Mouse (Mus musculus) layer of hippocampus, postnatal 10 days (tissue): ENCODE results near the gene Fam222b. TPM values are rescaled to one million over a fixed set of nuclear protein-coding genes. Genes with fewer than 3 reads are reported as not detected.
"Not testable (repeated sequence)": the region's sequence is repeated elsewhere in the genome, so short reads cannot be mapped to it uniquely, and the experiment has no call there.

Experiments
- DNase-seq, 2 experiments: peaks; one replicate each; pipeline ENCODE4 v3.0.0; 2021; ENCODE audit warnings: low spot score in 2 of 2
- total RNA-seq, 2 experiments: library from RNA; stranded (reverse); gene quantifications; 2 replicates each; pipeline ENCODE4 v1.2.3; 2021

Fam222b gene
- total RNA-seq, 2 experiments from 2014 or later: 24.3 to 27.0 TPM

GRCm38 (mm10) chr11:78134344-78134743 is 39.9 kb downstream of the Fam222b start:
- DNase-seq: no peak

GRCm38 (mm10) chr11:78135314-78135713 is 40.9 kb downstream of the Fam222b start:
- not testable (repeated sequence) for DNase-seq

GRCm38 (mm10) chr11:78136132-78136531 is 41.7 kb downstream of the Fam222b start:
- DNase-seq: no peak

GRCm38 (mm10) chr11:78137584-78137983 is 43.1 kb downstream of the Fam222b start:
- no peak for DNase-seq

GRCm38 (mm10) chr11:78138023-78138422 is 43.6 kb downstream of the Fam222b start:
- DNase-seq: no peak

GRCm38 (mm10) chr11:78140665-78141064 is 46.2 kb downstream of the Fam222b start:
- DNase-seq: no peak

GRCm38 (mm10) chr11:78143520-78143919 is 49.1 kb downstream of the Fam222b start:
- no peak for DNase-seq

GRCm38 (mm10) chr11:78146168-78146567 is 51.7 kb downstream of the Fam222b start:
- no peak for DNase-seq

- no peak for DNase-seq
Measured at GRCm38 (mm10) chr11:78146707-78147543, 52.5 kb downstream of the Fam222b start.

- DNase-seq: no peak
Measured at GRCm38 (mm10) chr11:78151161-78151560, 56.7 kb downstream of the Fam222b start.

GRCm38 (mm10) chr11:78152299-78153231 is 58.1 kb downstream of the Fam222b start:
- DNase-seq: peak; percentile 88 to 90

- no peak for DNase-seq
Measured at GRCm38 (mm10) chr11:78153778-78154177, 59.3 kb downstream of the Fam222b start.

GRCm38 (mm10) chr11:78155674-78156073 is 61.2 kb downstream of the Fam222b start:
- no peak for DNase-seq

- DNase-seq: no peak
Measured at GRCm38 (mm10) chr11:78156156-78156699, 61.8 kb downstream of the Fam222b start.

GRCm38 (mm10) chr11:78159096-78159495 is 64.6 kb downstream of the Fam222b start:
- DNase-seq: peak; percentile 81 to 86

GRCm38 (mm10) chr11:78159557-78159956 is 65.1 kb downstream of the Fam222b start:
- no peak for DNase-seq

GRCm38 (mm10) chr11:78160171-78160570 is 65.7 kb downstream of the Fam222b start:
- no peak for DNase-seq

- DNase-seq: no peak
Measured at GRCm38 (mm10) chr11:78160675-78161074, 66.2 kb downstream of the Fam222b start.

GRCm38 (mm10) chr11:78161169-78161568 is 66.7 kb downstream of the Fam222b start:
- no peak for DNase-seq

GRCm38 (mm10) chr11:78161968-78162367 is 67.5 kb downstream of the Fam222b start:
- peak; percentile 63 to 75 for DNase-seq

- peak; percentile 71 to 77 for DNase-seq
Measured at GRCm38 (mm10) chr11:78162504-78162903, 68.0 kb downstream of the Fam222b start.

- DNase-seq: no peak
Measured at GRCm38 (mm10) chr11:78163045-78163444, 68.6 kb downstream of the Fam222b start.
